ENCODE assay signal across 9 mouse cellular contexts in the genomic region with DNA sequence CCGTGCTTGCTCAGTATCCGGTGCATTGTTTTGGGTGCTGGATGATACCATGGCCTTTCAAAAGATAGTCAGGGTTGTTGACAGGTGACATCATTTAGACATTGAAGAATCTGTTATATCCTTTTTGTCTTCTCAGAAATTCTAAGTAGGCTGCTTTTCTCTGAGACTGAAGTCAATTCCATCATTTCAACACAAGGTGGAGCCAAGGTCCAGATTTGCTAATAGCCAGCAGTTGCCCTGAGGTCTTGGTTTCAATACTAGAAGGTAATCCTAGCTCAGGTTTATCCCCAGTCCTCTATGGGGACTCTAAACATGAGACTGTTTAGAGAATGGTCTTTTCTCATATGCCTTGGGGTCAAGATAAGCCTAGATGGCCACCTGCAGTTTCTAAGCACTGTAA. TPM values are rescaled to one million over a fixed set of nuclear protein-coding genes. Genes with fewer than 3 reads are reported as not detected.
DNase-seq lines count a peak whose midpoint lies in the region; ATAC-seq and TF ChIP-seq lines count a peak whose summit lies in the region.
"Had no signal": no experiment of that assay in that cellular context is flagged by ENCODE, and none has a peak within 500 bp of the region (broad histone marks: within the 10 kb centered on the region; RNA-seq: fewer than 3 reads in every experiment).

No protein-coding gene starts in this region.

- no peak overlapping the region for H3K9ac ChIP-seq in lung, postnatal 0 days (replicated peaks; ENCODE audit: low read depth)

- H3K36me3 ChIP-seq in lung, postnatal 0 days (ENCODE audit: insufficient read depth, low read length) = no peaks in the 10 kb centered on the region
- H3K36me3 ChIP-seq in thymus, adult 2 months (ENCODE audit: control insufficient read depth, insufficient read depth, low read length) = no peaks in the 10 kb centered on the region

- no peak for TF ChIP-seq POLR2A in thymus, adult 2 months (IDR thresholded peaks at IDR 0.05; ENCODE audit: control insufficient read depth, extremely low read depth, insufficient read depth, low read length, poor library complexity)

- 55% methylated on average over 2 of the region's 2 CpGs for WGBS in lung, postnatal 0 days
- WGBS in thymus, adult 2 months = 75% methylated on average over 2 of the region's 2 CpGs

- no peak overlapping the region for H3K4me2 ChIP-seq in lung, postnatal 0 days (replicated peaks; ENCODE audit: low read depth, low read length)

- no peak overlapping the region for H3K4me3 ChIP-seq in lung, postnatal 0 days (ENCODE audit: low read depth, low read length)
- H3K4me3 ChIP-seq in thymus, adult 2 months (ENCODE audit: control insufficient read depth, insufficient read depth, low read length) = no peak overlapping the region

- no peak overlapping the region for H3K27ac ChIP-seq in lung, postnatal 0 days (ENCODE audit: low read length)
- no peak overlapping the region for H3K27ac ChIP-seq in thymus, adult 2 months (ENCODE audit: control insufficient read depth, insufficient read depth, low read length)
- H3K27ac ChIP-seq: macrophage had no signal

- peak; percentile 33 for DNase-seq in cerebellum, adult 9-10 months
- DNase-seq in cerebellum, adult 11 months = no peak
- DNase-seq in left cerebral cortex, adult 11 months (ENCODE audit: low spot score) = peak; percentile 3
- DNase-seq in left cerebral cortex, postnatal 4 days = no peak
- peak; percentile 37 for DNase-seq in lung, postnatal 0 days (ENCODE audit: low spot score)
- DNase-seq in gastrocnemius, postnatal 14 days = no peak
- no peak for DNase-seq in thymus, adult 2 months

- intact Hi-C loops in left cerebral cortex, postnatal 4 days (cut with DNase I) = no loop called here
- intact Hi-C loops in gastrocnemius, postnatal 14 days (cut with DNase I; ENCODE audit: low total_unique reads) = no loop called here

- H3K27me3 ChIP-seq in lung, postnatal 0 days (replicated peaks; ENCODE audit: insufficient read depth, low read length) = no peaks in the 10 kb centered on the region
- no peaks in the 10 kb centered on the region for H3K27me3 ChIP-seq in thymus, adult 2 months (ENCODE audit: control insufficient read depth, insufficient read depth, low read length)

- no peak for TF ChIP-seq EP300 in lung, postnatal 0 days (IDR thresholded peaks at IDR 0.05)

- peak; percentile 32 for ATAC-seq in activated CD4-positive, CD25-positive, alpha-beta regulatory T cell, adult 4 months
- no peak for ATAC-seq in lung, postnatal 0 days

- H3K9me3 ChIP-seq in lung, postnatal 0 days (ENCODE audit: low read length) = no peaks in the 10 kb centered on the region

- peak; percentile 69 for TF ChIP-seq CTCF in lung, postnatal 0 days (IDR thresholded peaks at IDR 0.05)
- no peak for TF ChIP-seq CTCF in thymus, adult 2 months (IDR thresholded peaks at IDR 0.05; ENCODE audit: borderline replicate concordance, control insufficient read depth, extremely low read depth, insufficient read depth, low read length, poor library complexity)

- no peaks in the 10 kb centered on the region for H3K4me1 ChIP-seq in lung, postnatal 0 days (ENCODE audit: insufficient read depth, low read depth, low read length)
- H3K4me1 ChIP-seq in thymus, adult 2 months (replicated peaks; ENCODE audit: control insufficient read depth, insufficient read depth, low read length) = no peaks in the 10 kb centered on the region

RNA-seq across cellular contexts. Expression of a gene that starts 47.9 kb away (rescaled TPM):
- 10 to 100 TPM; 36.1 to 42.4 TPM for total RNA-seq in left cerebral cortex, postnatal 4 days (2021)
- polyA plus RNA-seq in activated CD4-positive, CD25-positive, alpha-beta regulatory T cell, adult 4 months (2017; shearing (Covaris generic)) = 10 to 100 TPM; 45.6 to 47.7 TPM
- polyA plus RNA-seq in lung, postnatal 0 days (2015; fragmentation: Nextera tagmentation; extraction: Ambion mirVana) = 8.1 and 9.7 TPM in 2 replicates
- 1 to 10 TPM; 2.7 to 4.1 TPM for total RNA-seq in gastrocnemius, postnatal 14 days (2021)
- 6.8 and 6.9 TPM in 2 replicates for polyA plus RNA-seq in thymus, adult 2 months (2012; rRNA removed)

Comparison
In these comparisons a context has a peak if more than half of its experiments do, and no peak if none do; other contexts are left out.
1. DNase-seq: peak in cerebellum, adult 9-10 months (single experiment), left cerebral cortex, adult 11 months (single experiment) and lung, postnatal 0 days (single experiment); none in cerebellum, adult 11 months (single experiment), left cerebral cortex, postnatal 4 days (single experiment), gastrocnemius, postnatal 14 days (single experiment) and thymus, adult 2 months (single experiment).